Mouse (Mus musculus): ENCODE data around the gene Dglucy. TPM values are rescaled to one million over a fixed set of nuclear protein-coding genes. Genes with fewer than 3 reads are reported as not detected.

Dglucy gene
- polyA plus RNA-seq, 1 experiment from 2014 or later, result 18.9 TPM

DNA sequence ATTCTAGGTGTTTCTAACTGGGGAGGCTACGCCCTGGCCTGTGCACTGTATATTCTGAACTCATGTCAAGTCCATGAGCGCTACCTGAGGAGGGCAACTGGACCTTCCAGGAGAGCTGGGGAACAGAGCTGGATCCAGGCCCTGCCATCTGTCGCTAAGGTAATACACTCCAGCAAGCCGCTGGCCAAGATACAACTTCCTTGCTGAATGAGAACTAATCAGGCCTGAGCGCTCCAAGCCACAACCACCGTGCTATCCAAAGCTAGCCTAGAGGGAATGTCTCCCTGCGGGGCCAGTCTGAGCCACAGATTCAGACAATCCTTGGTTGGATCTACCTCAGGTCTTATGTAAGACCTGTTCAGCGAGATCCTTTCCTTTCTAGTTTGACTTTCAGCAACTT lies 88.2 kb downstream of the Dglucy start:
- WGBS (ENCODE audit: missing documents), result 95% methylated on average over 8 of the region's 8 CpGs
- H3K36me3 ChIP-seq (ENCODE audit: inconsistent target), result peaks cover 43% of the 10 kb centered on the region
- no peak overlapping the region for H3K27ac ChIP-seq
- no peaks in the 10 kb centered on the region for H3K79me2 ChIP-seq (ENCODE audit: inconsistent target)
- H3K4me3 ChIP-seq (ENCODE audit: inconsistent target), result no peak overlapping the region

DNA sequence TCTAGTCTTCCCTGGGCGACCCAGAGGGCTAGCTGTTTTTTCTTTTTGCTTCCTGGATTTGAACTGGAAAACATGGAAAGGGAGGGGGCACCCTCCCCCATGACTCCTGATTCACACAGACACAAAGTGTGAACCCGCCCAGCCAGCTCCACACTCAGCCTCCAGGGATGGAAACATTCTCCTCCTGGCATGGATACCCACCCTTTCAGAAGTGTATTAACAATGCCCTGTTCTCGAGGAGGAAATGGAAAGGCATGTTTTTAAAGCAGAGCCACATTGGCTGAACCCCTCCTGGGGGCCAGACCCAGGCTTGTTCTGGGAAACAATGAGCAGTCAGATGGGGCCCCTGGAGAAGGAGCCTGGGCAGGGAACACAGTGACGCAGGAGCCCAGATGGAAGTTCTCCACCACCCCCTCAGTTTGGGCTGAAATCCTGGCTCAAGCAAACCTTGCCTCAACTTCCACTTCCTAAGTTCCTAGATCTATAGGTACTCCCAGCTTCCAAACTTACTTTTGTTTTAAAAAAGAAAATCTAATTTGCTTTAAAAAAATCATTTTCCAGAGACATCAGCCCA lies 89.3 kb downstream of the Dglucy start:
- Histone ChIP-seq H3K79me2 (ENCODE audit: inconsistent target) (no peaks in the 10 kb centered on the region), H3K27ac (no peak overlapping the region), H3K4me3 (ENCODE audit: inconsistent target) (no peak overlapping the region), H3K36me3 (ENCODE audit: inconsistent target) (peaks cover 53% of the 10 kb centered on the region)
- WGBS (ENCODE audit: missing documents), result 93% methylated on average over 4 of the region's 4 CpGs

DNA sequence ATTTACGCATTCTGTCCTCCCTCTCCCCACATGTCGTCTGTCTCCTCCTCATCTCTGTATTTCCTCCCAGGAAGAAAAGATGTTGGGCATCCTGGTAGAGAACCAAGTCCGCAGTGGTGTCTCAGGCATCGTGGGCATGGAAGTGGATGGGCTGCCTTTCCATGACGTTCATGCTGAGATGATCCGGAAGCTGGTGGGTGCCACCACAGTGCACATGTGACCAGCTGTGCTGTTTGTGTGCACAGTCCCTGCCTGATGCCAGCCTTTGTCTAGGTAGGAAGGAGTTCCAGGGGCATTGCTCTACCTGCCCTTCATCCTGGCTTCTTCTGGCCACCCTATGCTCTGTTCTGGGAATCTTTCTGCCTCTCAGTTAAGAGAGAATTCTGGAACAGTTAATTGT lies 92.4 kb downstream of the Dglucy start:
- no peaks in the 10 kb centered on the region for H3K79me2 ChIP-seq (ENCODE audit: inconsistent target)
- no peak overlapping the region for H3K27ac ChIP-seq
- H3K4me3 ChIP-seq (ENCODE audit: inconsistent target), result no peak overlapping the region
- WGBS (ENCODE audit: missing documents), result 97% methylated on average over 6 of the region's 6 CpGs
- peaks cover 57% of the 10 kb centered on the region for H3K36me3 ChIP-seq (ENCODE audit: inconsistent target)

DNA sequence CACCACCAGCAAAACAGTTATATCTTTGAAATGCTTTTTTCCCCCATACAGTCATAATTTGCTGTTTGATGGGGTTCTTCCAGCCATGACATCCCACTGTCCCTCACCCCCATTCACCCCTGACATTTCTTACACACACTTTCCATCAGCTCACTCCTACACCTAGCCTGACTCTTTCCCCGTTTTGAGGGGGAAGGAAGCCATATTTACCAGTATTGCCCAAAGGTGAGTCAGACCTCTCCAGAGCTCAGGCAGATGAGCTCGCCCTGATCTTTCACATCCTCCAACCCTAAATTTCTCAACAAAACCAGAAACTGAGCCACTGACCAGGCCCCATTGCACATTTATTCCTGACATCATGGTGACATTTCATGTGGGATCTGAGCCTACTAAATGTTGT lies 93.0 kb downstream of the Dglucy start:
- Histone ChIP-seq H3K36me3 (ENCODE audit: inconsistent target) (peaks cover 54% of the 10 kb centered on the region), H3K79me2 (ENCODE audit: inconsistent target) (no peaks in the 10 kb centered on the region), H3K4me3 (ENCODE audit: inconsistent target) (no peak overlapping the region), H3K27ac (no peak overlapping the region)
- 49% methylated on average over 2 of the region's 2 CpGs for WGBS (ENCODE audit: missing documents)

DNA sequence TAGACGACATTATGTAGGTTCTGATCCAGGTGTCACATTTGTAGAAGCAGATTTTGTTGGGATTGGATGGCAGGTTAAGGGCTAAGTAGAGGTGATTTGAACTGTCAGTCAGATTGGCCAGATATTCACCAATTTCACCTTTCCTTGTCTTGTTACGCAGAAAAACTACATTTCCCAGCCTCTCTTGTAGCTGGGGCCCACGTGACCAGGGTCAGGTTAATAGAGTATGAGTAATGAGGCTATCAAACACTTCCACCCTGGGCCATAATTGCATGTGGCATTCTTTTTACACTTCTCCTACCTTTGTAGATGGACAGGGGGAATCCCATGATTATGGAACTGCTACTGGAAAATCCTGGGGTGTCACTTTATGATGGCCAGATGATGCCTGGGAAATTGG lies 94.8 kb downstream of the Dglucy start:
- WGBS (ENCODE audit: missing documents), result 97% methylated on average over 3 of the region's 3 CpGs
- H3K4me3 ChIP-seq (ENCODE audit: inconsistent target), result no peak overlapping the region
- H3K79me2 ChIP-seq (ENCODE audit: inconsistent target), result no peaks in the 10 kb centered on the region
- no peak overlapping the region for H3K27ac ChIP-seq
- H3K36me3 ChIP-seq (ENCODE audit: inconsistent target), result peaks cover 36% of the 10 kb centered on the region

DNA sequence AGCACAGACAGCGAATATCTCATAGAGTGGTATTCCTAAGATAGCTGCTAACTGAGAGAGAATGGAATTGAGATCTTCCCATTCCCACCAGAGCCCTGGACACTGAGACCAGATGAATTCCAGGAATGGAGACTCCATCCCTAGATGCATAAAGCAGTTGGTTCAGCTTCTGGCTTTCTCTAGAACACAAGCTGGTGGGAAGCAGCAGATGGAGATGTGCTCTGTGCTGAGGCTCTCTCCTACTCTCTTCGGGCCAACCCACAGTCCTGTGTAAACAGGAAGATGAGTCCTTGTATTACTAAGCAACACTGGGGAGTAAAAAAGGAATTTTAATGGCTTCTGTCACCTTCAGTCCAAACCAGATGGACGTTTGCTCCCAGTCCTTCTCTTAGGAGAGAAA lies 96.7 kb downstream of the Dglucy start:
- Histone ChIP-seq H3K27ac (no peak overlapping the region), H3K36me3 (ENCODE audit: inconsistent target) (0 out of 2 replicates have a peak, but pooled peaks cover 19% of the 10 kb centered on the region), H3K4me3 (ENCODE audit: inconsistent target) (no peak overlapping the region), H3K79me2 (ENCODE audit: inconsistent target) (no peaks in the 10 kb centered on the region)
- WGBS (ENCODE audit: missing documents), result 84% methylated on average over 3 of the region's 3 CpGs

DNA sequence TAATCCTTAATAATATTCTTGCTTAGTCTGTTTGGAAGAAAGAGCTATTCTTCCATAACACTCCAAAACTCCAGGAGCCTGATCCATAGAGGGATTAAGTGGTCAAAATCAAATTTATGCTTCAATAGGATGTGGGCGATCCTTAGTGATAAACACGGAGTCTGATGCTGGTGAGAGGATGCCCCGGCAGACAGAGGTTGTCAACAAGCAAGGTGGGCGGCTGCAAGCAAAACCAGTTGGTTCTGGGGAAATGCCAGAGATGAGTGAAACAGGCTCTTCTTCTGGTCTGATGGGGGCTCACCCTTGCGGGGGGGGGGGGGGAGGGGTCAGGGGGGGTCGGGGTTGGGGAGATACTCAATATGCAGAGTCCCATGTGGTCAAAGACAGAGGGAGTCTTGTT lies 97.1 kb downstream of the Dglucy start:
- no peaks in the 10 kb centered on the region for H3K79me2 ChIP-seq (ENCODE audit: inconsistent target)
- H3K27ac ChIP-seq, result no peak overlapping the region
- 0 out of 2 replicates have a peak, but pooled peaks cover 19% of the 10 kb centered on the region for H3K36me3 ChIP-seq (ENCODE audit: inconsistent target)
- WGBS (ENCODE audit: missing documents), result 93% methylated on average over 4 of the region's 6 CpGs
- H3K4me3 ChIP-seq (ENCODE audit: inconsistent target), result no peak overlapping the region

DNA sequence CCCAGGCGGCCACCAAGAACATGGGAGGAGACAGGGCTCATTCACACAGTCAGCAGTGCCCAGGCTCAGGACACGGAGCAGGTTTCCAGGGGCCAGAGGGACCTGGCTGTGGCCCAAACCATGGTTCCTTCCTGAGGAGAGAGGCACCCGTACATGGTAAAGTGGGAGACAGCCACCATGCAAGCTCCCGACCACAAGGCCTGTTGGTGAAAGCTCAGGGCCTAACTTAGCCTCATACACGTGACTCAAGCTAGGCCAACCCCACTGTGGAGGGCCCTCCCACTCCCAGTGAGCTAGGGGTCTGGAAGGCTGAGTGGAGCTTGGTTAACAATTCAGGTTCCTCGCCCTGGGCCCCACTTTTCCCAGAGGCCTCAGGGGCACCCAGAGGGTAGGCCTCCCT lies 99.1 kb downstream of the Dglucy start:
- 68% methylated on average over 6 of the region's 6 CpGs for WGBS (ENCODE audit: missing documents)
- Histone ChIP-seq H3K36me3 (ENCODE audit: inconsistent target) (0 out of 2 replicates have a peak, but pooled peaks cover 6% of the 10 kb centered on the region), H3K27ac (no peak overlapping the region)

DNA sequence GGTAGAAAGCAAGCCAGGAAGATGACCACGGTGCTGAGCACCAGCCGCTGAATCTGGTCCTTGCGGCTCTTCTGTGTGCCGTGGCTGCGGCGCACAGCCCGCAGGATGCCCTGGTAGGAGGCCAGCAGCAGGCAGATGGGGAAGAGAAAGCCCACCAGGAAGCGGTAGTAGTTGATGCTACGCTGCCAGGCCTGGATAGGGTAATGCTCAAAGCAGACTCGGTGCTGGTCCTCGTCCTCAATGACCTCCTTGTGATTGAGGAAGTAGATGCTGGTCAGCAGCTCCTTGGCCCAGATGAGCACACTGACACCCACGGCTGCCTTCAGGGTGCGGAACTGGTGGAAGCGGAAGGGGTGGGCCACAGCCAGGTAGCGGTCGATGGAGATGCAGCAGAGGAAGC lies 99.7 kb downstream of the Dglucy start:
- Histone ChIP-seq H3K4me3 (ENCODE audit: inconsistent target) (no peak overlapping the region), H3K79me2 (ENCODE audit: inconsistent target) (no peaks in the 10 kb centered on the region), H3K36me3 (ENCODE audit: inconsistent target) (0 out of 2 replicates have a peak, but pooled peaks cover under 1% of the 10 kb centered on the region), H3K27ac (no peak overlapping the region)
- 19% methylated on average over 16 of the region's 16 CpGs for WGBS (ENCODE audit: missing documents)

More for the DNA sequence above, 99.1 kb downstream of the Dglucy start:
- Histone ChIP-seq H3K4me3 (ENCODE audit: inconsistent target) (no peak overlapping the region), H3K79me2 (ENCODE audit: inconsistent target) (no peaks in the 10 kb centered on the region)

DNA sequence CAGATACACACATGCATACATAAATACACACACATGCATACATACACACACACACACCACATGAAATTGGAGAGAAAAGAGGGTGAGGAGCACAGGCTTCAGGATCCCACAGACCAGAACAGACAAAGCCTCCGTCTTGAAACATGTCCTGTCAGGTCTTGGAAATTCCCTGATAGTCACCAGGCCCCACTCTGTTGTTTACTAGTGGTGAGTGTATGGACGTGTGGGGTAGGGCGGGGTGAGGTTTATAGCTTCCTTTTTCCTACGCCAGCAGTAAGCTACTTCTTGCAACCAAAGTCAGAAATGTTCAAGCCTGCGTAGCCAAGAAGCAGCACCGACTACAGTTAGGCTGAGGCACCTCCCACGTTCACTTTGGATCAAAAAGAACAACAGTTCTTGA lies 104.3 kb downstream of the Dglucy start:
- no peaks in the 10 kb centered on the region for H3K36me3 ChIP-seq (ENCODE audit: inconsistent target)
- WGBS (ENCODE audit: missing documents), result 15% methylated on average over 6 of the region's 7 CpGs
- H3K27ac ChIP-seq, result peak overlapping the region; percentile 52
- H3K79me2 ChIP-seq (ENCODE audit: inconsistent target), result no peaks in the 10 kb centered on the region
- H3K4me3 ChIP-seq (ENCODE audit: inconsistent target), result no peak overlapping the region

DNA sequence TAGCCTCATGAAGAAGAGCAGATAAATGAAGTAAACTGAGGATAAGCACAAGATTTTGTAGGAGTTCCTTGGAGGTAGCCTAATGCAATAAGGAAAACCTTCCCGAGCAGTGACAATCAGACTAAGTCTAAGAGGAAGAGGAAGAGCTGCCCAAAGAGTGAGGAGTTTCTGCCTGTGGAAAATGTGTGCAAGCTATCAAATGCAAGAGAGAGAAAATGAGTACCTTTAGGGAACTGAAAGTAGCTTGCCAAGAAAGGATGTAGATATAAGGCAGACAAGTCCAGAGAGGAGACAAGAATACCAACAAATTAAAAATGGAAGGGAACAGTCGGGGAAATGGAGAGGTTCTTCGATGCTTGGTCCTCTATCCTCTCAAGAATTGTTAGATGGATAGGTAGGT lies 106.7 kb downstream of the Dglucy start:
- no peak overlapping the region for H3K27ac ChIP-seq
- no peaks in the 10 kb centered on the region for H3K36me3 ChIP-seq (ENCODE audit: inconsistent target)
- H3K79me2 ChIP-seq (ENCODE audit: inconsistent target), result no peaks in the 10 kb centered on the region
- H3K4me3 ChIP-seq (ENCODE audit: inconsistent target), result no peak overlapping the region
- 20% methylated on average over 3 of the region's 3 CpGs for WGBS (ENCODE audit: missing documents)

DNA sequence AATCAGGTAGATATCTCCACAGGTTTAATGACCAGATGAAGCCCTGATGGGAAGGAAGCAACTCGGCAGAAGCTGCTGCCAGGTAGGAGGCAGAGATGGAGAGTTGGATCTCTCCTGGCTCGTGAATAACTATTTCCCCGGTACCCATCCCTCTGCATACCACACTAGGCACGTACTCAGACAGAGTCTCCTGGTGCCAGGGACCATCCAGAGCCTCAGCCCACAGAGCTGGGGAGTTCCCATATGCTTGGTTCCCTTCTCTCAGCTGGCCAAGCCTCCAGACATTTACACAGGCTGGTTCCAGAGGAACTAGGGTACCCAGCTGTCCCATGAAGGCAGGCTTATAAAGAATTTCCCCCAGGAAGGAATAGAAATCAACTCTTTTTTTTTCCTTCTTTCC lies 108.0 kb downstream of the Dglucy start:
- Histone ChIP-seq H3K36me3 (ENCODE audit: inconsistent target) (no peaks in the 10 kb centered on the region), H3K27ac (no peak overlapping the region), H3K4me3 (ENCODE audit: inconsistent target) (no peak overlapping the region), H3K79me2 (ENCODE audit: inconsistent target) (no peaks in the 10 kb centered on the region)
- 84% methylated on average over 4 of the region's 4 CpGs for WGBS (ENCODE audit: missing documents)

DNA sequence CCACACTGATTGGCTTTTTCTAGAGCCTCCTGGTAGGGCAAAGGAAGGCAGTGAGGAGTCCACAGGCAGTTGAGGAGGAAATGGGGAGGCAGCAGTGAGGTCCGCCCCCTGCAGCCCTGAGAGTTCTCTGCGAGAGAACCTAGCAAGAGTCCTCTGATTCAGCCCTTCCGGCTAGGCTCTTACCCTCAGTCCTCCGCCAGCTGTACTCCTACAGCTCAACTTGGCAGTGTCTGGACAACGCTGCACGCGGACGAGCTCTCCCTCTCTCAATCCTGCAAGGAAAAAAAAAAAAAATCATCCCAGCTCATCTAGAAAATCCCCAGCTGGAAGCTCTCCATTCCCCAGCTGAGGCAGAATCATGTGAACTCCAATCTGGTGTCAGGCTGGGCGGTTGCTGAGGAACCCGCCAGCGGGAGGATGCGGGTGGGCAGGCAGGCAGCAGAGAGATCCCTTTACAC lies 109.0 kb downstream of the Dglucy start:
- WGBS (ENCODE audit: missing documents), result 34% methylated on average over 12 of the region's 12 CpGs
- Histone ChIP-seq H3K27ac (no peak overlapping the region), H3K4me3 (ENCODE audit: inconsistent target) (no peak overlapping the region), H3K79me2 (ENCODE audit: inconsistent target) (no peaks in the 10 kb centered on the region), H3K36me3 (ENCODE audit: inconsistent target) (no peaks in the 10 kb centered on the region)

DNA sequence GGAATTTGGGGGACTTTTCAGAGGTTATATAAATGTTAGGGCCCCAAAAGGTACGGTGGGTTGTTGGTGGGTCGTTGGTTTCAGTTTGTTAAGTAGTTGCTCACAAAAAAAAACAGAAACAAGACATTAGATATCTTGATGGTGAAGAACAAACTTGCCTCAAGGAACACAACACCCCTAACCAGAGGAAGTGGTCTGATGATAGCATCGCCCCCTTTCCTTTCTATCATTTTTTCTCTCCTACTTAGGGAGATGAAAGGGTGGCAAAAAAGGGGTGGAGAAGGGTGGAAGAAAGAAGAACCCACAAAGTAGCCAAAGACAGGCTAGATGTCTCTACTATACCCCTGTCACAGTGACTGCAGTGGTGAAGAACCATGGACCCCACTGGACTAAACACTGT lies 111.7 kb downstream of the Dglucy start:
- WGBS (ENCODE audit: missing documents), result 86% methylated on average over 3 of the region's 3 CpGs
- Histone ChIP-seq H3K36me3 (ENCODE audit: inconsistent target) (no peaks in the 10 kb centered on the region), H3K4me3 (ENCODE audit: inconsistent target) (no peak overlapping the region), H3K27ac (no peak overlapping the region), H3K79me2 (ENCODE audit: inconsistent target) (no peaks in the 10 kb centered on the region)

DNA sequence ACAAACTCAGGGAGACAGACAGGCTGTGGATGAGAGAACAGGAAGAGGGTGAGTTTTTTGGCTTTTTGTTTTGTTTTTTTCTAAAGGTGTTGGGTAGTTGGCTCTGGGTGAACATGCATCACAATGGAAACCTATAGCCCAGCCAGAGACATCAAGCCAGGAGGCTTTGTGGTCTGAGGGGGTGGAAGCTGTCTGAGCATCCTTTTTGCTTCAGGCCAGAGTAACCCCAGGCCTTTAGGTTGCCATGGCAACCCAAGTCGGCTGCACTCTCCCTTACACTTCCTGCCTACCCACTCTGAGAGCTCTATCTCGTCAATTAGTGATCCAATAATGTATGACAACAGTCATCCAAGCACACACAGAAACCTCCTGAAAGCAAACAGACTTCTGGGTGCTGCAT lies 116.6 kb downstream of the Dglucy start:
- 14% methylated on average over 2 of the region's 2 CpGs for WGBS (ENCODE audit: missing documents)
- no peak overlapping the region for H3K27ac ChIP-seq

DNA sequence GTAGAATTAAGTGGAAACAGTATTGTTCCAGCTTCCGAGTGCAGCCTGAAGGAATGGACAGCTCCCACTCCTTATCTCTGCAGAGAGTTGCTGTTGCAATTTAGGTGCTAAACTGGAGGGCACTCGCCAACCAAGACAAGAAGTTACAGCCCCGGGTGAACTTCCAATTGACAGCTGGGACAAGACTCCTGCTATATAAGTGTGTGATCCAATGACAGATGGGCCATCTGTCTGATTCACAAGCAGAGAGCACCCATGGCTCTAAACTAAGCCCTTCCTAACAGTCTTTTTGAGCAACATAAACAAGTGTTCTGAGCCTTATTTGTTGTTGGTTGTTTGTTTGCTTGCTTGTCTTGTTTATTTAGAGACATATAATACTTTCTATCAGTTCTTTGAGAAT lies 117.8 kb downstream of the Dglucy start:
- no peak overlapping the region for H3K27ac ChIP-seq
- WGBS (ENCODE audit: missing documents), result 81% methylated on average over 3 of the region's 3 CpGs
- H3K79me2 ChIP-seq (ENCODE audit: inconsistent target), result no peaks in the 10 kb centered on the region
- no peaks in the 10 kb centered on the region for H3K36me3 ChIP-seq (ENCODE audit: inconsistent target)
- H3K4me3 ChIP-seq (ENCODE audit: inconsistent target), result no peak overlapping the region

More for the DNA sequence above, 116.6 kb downstream of the Dglucy start:
- Histone ChIP-seq H3K79me2 (ENCODE audit: inconsistent target) (no peaks in the 10 kb centered on the region), H3K4me3 (ENCODE audit: inconsistent target) (no peak overlapping the region), H3K36me3 (ENCODE audit: inconsistent target) (no peaks in the 10 kb centered on the region)

Data from macrophage (primary cell).